Mouse (Mus musculus) telencephalon, adult 2 months (tissue): Measurements from ENCODE around the gene Rbm38.

Experiments used
- DNase-seq: peaks from one replicate; pipeline ENCODE4 v3.0.0-alpha.2; 2011; ENCODE audit warnings: low read depth, low spot score

Rbm38 gene

DNA sequence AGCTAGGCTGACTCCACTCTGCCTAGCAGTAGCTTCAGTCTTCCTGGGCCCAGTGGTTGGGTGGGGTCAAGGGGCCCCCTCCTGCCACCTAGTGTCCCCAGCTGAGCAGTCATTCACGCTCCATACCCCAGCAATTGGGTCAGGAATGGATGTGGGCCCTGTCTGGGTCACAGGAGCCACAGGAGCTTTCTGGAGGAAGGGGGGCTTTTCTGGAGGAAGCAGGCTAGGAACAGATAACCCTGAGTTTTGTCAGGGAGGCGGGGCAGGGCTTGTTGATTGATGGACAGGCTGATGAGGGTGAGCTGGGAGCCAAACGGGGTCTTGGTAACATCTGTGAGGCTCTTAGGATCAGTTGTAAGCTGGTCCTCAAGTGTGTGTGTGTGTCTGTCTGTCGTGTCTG is 16.3 kb downstream of the Rbm38 start:
- DNase-seq = no peak

DNA sequence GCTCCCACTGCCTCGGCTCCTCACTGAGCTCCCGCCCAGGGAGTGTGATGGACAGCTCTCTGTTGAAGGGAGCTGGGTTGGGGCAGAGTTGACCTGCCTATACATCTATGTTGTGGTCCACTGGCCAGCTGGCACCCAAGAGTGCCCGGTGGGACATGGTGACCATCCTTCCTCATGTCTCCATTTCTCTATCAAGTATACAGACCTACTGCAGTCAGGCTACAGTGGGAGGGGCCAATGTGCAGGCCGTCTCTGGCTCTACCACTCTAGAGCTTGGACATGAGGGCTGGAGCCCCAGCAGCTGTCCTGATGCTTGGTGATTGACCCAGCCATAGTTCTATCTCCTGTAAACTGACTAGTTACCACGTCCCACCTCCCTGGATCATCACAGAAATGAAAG is 17.0 kb downstream of the Rbm38 start:
- no peak for DNase-seq

DNA sequence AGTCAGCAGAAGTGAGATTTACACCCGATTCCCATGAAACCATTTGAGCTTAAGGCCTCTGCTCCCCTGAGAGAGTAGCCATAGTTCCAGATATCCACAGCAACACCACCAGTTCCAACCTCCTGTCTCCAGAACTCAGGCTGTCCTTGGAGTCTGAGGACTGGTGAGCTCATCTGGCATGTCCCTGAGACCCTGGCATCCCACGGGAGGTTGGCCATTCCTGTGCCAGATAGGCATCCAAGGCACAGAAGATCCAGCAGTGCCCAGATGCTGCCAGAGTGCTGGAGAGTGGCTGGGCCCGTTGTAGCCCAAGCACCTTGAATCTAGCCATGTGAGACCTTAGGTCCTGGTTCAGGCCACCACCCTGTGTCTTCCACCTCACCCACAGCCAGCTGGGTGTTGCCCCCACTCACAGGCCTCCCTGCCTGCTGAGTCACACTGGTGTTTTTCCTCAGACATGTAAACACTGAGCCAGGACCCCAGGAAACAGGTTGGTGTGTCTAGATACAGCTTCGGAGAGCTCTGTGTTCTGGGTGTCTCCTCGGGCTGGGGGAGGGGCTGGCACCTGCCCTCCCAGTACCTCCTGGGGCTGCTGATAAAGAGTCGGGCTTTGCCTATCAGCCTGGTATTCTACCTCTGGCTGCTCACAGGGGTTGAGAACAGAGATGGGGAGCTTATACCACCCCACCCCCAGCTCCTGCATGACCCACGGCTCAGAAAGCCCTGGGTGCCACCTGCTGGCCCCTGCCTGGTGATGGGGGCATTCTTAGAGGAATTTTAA is 17.7 kb downstream of the Rbm38 start:
- DNase-seq = no peak

DNA sequence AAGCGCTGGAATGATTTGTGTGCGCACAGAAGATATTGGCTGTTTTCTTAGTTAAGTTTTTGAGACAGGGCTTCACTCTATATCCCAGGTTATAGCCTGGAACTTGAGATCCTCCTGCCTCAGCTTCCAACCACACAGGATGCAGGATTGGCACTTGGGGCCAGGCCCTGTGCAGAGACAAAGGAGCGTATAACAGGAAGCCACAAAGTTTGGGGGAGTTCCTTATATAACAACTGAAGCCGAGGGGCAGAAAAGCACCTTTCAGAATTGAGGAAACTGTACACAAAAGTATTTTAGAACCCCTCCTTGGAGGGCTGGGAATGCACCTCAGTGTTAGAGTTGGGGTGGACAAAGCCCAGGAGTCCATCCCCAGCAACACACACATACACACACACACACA is 18.7 kb downstream of the Rbm38 start:
- DNase-seq = no peak

DNA sequence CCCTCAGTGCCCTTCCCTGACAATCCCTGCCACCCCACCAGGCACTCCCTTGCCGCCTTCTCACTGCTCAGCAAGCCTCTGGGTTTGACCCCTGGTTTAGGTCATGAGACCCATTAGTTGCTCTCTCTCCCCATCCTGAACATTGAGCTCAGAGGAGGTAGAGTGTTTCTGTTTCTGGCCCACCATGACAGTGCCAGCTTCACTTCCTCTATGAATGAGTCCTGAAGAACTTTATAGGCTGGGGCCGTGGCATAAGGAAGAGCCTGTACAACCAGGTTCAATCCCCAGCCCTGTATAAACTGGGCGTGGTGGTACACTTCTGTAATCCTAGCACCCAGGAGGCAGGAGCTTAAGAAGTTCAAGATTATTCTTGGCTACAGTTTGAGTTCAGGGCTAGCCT is 20.5 kb downstream of the Rbm38 start:
- DNase-seq = no peak

DNA sequence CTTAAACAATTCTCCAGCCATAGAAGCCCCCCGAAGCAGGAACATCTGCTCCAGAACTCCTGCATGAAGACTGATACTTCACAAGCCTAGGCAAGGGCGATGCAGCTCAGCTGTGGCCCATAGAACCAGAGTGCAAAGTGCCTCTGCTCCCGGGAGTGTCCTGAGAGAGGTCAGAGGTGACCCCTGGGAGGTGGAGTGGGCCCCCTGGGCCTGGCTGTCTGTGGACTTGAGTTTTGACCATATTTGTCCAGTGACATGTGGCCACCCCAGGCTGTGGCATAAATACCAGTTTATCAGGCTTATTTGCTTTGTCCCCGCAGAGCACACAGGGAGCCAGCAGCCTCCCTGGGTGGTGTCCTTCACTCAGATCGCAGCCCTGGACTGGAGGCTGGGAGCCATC is 20.9 kb downstream of the Rbm38 start:
- DNase-seq = no peak

DNA sequence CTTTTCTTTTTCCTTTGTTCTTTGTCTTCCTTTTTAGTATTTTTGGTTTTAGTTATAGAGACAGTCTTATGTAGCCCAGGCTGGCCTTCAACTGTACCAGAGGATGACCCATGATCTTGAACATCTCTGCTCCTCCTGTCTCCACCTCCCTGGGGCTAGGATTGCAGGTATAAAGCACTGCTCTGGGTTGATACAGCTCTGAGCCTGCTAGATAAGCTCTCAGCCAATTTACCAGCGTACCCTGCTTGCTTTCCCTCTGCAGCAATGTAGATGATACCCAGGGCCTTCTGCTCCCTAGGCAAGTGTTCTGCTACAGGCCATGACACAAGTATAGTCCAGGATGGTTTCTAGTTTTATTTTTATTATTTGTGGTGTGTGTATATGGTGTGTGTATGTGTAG is 21.6 kb downstream of the Rbm38 start:
- no peak for DNase-seq

DNA sequence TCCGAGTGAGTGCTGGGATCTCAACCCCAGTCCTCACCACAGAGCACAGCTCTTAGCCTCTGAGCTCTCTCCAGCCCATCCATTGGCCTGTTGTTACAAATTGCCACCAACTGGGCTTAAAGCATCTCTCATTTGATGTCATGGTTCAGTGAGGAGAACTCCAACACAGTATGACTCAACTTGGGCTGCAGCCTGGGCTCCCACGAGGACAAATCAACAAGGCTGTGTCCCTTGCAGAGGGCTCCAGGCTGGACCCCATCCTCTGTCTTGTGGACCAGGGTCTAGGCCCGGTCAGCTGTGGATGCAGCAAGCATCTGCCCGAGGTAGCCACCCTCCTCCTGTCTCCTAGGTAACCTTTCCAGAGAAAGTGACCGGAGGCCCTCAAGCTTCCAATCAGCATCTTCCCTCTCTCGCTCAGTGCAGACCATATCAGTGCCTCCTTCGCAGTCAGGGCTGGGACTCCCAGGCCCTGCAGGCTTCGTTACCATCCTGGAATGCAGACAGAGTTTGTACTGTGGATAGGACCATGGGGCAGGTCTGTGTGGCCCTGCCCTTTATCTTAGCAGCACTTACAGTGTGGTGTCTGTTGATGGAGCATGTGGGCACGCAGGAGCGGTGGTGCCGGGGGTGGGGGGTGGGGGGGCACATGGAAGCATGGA is 22.3 kb downstream of the Rbm38 start:
- DNase-seq = no peak

DNA sequence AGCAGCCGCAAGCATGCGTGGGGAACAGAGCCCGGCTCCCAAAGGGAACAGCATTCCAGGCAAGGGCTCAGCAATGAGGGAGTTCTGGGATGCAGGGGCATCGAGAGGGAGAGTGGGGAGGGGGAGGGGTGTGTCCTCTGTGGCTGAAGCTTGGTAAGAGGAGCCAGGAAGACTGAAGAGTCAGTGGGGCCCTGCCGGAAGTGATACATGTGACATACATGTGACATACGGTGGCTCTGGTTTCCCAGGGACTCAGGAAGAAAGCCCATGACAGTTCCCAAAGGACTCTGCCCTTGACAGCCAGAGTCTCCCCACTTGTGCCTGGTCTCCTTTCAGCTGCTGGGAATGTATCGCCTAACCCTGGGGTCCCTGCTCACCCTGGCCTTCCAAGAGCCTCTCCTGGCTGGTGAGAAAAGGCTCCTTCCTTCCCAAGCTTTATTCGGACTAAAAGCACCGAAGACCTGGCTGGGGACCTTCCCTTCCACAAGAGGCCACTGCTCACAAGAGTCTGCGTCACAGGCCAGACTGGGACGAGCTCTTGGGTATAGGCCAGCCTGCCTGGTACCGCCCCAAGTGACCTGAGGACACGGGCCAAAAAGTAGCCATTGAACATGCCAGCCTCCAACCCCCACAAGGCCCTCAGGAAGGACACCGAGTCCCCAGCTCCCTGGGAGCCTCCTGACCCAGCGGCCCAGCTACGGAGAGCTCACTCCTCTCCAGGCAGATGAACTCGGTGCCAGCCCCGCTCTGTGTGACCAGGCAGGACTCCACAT is 24.1 kb downstream of the Rbm38 start:
- DNase-seq = no peak

DNA sequence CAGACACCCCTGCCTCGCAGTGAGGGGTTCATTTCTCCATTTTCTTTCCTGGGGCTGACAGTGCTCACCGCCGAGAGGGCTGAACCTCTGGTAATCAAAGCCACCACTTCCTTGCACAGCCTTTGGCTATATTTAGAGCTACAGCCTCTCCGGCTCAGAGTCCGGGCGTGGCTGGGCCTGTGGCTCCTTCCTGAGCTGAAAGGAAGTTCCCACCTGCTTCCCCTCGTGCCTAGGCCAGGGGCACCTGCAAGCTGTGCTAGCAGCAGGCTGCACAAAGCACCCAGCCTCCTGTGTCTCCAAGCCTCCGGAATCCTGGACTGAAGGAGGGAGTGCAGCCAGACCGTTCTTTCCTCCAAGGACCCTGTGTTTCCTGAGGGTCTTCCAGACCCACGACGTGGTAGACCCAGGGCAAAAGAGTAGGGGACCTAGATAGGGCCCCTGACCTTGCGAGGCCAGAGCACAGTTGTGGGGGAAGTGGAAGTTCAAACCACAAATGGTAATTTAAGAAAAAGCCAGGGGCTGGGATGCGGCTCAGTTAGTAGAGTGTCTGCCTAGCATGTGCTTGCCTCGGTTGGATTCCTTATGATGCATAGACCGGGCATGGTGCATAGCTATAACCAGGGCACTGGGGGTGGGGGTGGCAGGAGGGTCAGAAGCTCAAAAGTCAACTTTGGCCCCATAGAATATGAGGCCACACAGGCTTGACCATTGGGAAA is 26.4 kb downstream of the Rbm38 start:
- DNase-seq = no peak

DNA sequence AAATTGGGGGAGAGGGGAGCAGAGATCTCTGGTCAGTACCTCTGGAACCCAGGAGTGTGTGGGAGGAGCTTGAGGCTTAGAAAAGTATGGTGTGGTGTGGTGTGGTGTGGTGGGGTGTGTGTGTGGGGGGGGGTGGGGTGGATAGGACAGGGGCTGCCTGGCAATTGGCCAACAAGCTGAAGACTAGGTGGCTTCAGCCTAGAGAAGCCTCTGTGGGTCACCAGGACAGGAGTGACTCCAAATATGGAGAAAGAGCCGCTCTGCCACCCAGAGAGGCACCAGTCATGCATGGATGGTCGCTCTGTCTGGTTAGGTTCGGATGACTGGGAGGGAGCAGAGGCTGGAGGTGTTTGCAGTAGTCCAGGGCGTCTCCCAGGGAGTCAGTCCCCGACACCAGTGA is 27.2 kb downstream of the Rbm38 start:
- DNase-seq = no peak

DNA sequence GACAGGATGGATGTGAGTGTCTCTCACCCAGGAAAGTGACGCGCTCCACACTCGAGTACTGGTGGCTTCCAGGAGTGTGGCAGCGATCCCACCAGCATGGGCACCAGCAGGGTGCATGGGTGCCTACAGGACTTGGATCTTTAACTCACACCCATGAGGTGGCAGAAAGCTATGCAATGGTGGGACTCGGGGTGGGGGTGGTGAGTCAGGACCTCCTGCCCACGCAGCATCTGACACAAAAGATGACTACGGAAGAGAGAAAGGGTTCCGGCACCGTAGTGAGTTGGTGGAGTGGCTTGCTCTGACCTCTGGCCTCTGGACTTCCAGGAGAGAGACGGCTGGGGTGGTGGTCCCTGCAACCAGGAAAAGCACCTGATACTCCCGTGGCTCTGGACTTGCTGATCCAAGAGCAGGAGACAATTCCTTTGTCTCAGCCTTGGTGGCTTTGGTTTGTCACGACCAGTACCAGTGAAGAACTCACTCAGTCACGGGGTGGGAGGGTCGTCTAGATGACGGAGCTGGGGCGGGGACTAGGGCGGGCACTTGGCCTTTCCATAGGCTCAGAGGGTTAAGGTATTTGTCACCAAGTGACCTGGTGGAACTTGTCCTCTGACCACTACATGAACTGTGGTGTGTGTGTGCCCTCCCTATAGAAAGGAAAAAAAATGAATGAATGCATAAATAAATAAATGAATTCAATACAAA is 27.9 kb downstream of the Rbm38 start:
- DNase-seq = no peak

DNA sequence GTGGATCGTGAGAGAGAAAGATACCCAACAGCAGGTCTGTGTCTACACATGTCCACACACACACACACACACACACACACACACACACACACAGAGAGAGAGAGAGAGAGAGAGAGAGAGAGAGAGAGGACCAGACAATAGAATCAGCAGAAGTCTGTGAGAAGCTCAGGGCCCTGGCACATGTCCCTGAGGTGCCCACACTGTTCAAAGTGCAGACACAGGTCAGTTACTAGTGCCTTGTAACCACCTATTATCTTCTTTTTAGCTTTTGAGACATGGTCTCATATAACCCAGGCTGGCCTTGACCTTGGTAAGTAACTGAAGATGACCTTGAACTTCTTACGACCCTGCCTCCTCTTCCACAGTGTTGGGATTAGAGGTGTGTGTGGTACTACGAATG is 28.9 kb downstream of the Rbm38 start:
- DNase-seq = no peak

DNA sequence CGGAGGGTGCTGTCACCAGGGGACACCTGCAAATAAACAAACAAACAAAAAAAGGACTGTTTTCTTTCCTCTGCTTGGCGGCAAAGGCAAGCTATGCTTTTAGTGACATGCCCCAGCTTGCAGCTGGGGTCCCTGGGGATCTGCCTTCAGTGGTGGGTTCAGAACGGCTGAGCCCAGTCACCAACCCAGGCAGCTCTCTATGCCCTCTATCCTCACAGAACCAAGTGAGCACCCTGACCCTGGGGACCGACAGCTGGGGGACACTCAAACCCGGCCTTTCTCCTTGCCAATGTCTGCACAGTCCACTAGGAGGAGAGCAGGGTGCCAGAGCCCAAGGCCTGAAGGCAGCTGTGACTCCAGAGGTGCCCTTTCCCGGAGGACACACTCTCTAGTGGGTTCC is 29.5 kb downstream of the Rbm38 start:
- DNase-seq = no peak

DNA sequence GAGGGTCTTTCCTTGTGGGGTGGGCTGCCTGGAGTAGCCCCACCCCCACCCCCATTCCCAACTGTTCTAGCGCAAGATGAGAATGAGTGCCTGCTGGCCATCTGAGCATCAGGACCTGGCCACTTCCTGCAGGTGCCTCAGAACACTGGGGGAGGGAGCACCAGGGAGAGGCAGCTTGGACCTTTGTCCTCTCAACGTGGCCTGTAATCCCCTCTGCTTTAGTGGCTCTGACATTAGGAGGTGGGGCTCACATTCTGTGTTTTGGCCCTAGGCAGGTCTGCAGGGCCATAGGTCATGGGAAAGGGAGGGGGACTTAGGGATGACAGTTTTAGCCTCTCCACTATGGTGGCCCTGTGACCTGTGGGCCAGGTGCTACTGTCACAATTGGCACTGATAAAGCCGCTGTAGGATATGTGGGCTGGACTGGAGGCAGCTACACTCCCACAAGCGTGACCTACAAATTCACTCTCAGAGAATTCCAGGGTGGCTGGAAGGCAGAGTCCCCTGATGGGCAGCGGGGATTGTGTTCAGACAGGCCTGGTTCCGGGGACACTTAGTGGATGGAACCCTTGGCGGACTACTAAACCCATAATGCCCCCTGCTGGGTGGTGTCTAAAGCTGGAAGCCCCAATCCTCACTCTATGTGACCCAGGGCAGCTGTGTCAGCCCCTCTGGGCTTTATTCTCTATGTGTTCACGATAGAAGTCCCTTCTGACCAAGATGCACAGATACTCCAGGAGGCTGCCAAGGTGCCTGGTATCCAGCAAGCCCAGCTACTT is 30.5 kb downstream of the Rbm38 start:
- DNase-seq = no peak

DNA sequence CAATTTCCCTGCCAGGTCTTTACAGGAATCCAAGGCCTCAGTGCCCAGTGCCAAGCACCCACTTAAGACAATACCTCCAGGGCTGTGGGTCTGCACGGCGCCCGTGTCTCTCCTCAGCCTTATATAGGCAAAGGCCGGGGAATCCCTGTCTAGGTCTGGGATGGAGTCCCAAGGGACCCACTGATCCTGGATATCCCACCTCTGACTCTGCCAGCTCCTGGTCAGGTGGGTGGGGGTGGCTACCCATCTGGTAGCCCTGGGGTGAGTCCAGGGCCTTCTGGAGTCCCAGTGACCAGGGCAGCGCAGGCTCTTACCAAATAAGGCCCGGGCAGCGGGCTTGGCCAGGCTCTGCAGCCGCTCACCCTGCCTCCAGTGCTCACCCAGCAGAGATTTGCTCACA is 32.6 kb downstream of the Rbm38 start:
- no peak for DNase-seq

DNA sequence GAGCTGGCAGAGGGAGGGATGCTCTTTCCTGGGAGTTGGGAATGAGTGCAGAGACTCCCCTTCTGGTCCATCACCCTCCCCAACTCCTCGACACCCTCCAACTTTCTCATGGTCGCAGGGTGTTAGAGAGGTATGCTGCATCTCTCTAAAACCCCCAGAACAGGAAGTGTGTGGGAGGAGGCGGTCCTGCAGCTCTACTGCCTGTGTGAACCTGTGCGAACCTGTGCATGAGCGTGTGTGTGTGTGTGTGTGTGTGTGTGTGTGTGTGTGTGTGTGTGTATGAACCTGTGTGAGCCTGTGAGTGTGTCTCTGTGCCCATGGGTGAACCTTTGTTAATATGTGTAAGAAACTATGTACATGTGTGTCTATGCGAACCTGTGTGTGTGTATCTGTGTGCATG is 33.5 kb downstream of the Rbm38 start:
- no peak for DNase-seq

DNA sequence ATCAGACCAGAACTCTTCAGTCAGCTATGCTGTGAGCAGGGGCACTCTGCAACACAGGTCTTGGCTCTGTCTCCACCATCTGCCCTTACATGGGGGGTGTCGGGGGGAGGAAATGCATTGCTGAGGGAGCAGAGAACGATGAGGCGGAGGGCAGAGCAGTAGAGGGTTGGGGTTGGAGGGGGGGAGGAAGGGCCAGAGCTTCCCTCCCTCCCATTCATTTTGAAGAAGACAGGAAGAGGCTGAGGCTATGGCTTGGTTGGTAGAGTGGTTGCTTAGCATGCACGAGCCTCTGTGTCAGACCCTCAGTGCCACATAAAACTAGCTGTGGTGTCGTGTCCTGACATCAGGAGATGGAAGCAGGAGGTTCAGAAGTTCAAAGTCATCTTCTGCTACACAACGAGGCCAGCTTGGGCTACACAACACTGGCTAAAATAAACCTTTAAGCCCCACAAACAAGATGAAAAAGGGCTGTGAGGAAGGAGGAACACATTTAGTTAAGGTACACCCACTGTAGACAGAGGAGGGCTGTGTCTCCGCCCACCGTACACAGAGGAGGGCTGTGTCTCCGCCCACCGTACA is 36.1 kb downstream of the Rbm38 start:
- no peak for DNase-seq

DNA sequence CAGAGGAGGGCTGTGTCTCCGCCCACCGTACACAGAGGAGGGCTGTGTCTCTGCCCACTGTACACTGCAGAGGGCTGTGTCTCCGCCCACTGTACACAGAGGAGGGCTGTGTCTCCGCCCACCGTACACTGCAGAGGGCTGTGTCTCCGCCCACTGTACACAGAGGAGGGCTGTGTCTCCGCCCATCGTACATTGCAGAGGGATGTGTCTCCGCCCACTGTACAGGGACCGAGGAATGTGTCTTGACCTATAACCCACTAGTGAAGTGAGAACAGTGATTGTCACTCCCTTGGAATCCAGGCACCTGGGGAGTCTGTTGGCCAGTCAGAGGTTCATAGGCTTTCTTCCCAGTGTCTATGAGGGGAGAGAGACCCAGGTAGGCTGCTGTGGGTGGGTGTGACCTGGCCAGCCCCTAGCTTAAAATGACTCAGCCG is 36.6 kb downstream of the Rbm38 start:
- no peak for DNase-seq

DNA sequence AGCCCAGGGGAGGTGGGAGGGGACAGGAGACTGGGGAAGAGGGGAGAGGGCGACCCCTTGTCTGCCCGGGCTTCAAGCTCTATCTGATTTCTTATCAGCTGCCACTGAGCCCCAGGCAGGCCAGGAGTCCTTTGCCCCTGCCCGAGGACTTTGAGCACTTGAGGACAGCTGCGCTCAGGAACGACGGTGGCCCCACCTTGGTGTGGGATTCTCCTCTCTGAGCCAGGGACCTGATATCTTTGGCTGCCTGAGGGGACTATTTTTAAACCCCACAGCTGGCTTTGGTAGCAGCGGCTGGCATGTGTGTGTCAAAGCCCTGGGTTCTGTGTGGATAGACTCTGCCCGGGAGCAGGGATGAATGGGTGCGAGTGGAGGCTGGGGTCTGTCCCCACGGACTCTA is 37.3 kb downstream of the Rbm38 start:
- DNase-seq = no peak
